Mouse (Mus musculus) forebrain, embryonic 14.5 days (tissue): ENCODE data around the gene Pom121l12. TPM values are rescaled to one million over a fixed set of nuclear protein-coding genes. Genes with fewer than 3 reads are reported as not detected.

Experiments used
- ATAC-seq: fragments of 200-750 bp; cut with Nextera tagmentation; 2 replicates; pipeline ENCODE4 v1.8.0; 2017; ENCODE audit warnings: mild to moderate bottlenecking, moderate library complexity
- DNase-seq: peaks from one replicate; pipeline ENCODE4 v3.0.0-alpha.2; 2015; ENCODE audit warnings: low spot score
- H3K27ac ChIP-seq: fragments of 300-500 bp; sonication (generic); 2 replicates; pipeline ENCODE4 v1.5.1; 2014; ENCODE audit warnings: low read depth, mild to moderate bottlenecking, control low read depth, low read length, moderate library complexity
- H3K27me3 ChIP-seq: fragments of 300-500 bp; sonication (generic); replicated peaks from 2 replicates; pipeline ENCODE4 v1.6.1; 2014; ENCODE audit warnings: low read length, control low read depth, mixed read lengths; ENCODE audit not compliant: control insufficient read depth, insufficient read depth
- H3K36me3 ChIP-seq: fragments of 300-500 bp; sonication (generic); 2 replicates; pipeline ENCODE4 v1.6.1; 2014; ENCODE audit warnings: low read length, control low read depth; ENCODE audit not compliant: control insufficient read depth, insufficient read depth
- H3K4me1 ChIP-seq: fragments of 300-500 bp; sonication (generic); 2 replicates; pipeline ENCODE4 v1.6.1; 2014; ENCODE audit warnings: antibody characterized with exemption, low read length, control low read depth; ENCODE audit not compliant: control insufficient read depth, insufficient read depth
- H3K4me2 ChIP-seq: fragments of 300-500 bp; sonication (generic); 2 replicates; pipeline ENCODE4 v1.6.1; 2014; ENCODE audit warnings: mild to moderate bottlenecking, control low read depth, low read length
- H3K4me3 ChIP-seq: fragments of 300-500 bp; sonication (generic); 2 replicates; pipeline ENCODE4 v1.5.1; 2014; ENCODE audit warnings: low read depth, low read length, control low read depth
- H3K9ac ChIP-seq: fragments of 300-500 bp; sonication (generic); 2 replicates; pipeline ENCODE4 v1.6.1; 2014; ENCODE audit warnings: mild to moderate bottlenecking, low read length, control low read depth, moderate library complexity
- H3K9me3 ChIP-seq: fragments of 300-500 bp; sonication (generic); replicated peaks from 2 replicates; pipeline ENCODE4 v1.6.1; 2016; ENCODE audit warnings: low read length, control low read depth, mixed read lengths; ENCODE audit not compliant: control insufficient read depth
- WGBS: fragments of 180-500 bp; shearing (Covaris S2); extraction: QIAGEN DNeasy Blood & Tissue Kit; methylation state at CpG from one replicate; pipeline ENCODE4 v1.1.7; 2014; 5-methylcytosine and 5-hydroxymethylcytosine counted together
- polyA plus RNA-seq: library from polyadenylated mRNA; unstranded; fragments of >200 nt; fragmentation: Nextera tagmentation; extraction: Ambion mirVana; gene quantifications from 2 replicates; pipeline ENCODE4 v1.2.1, GENCODE M21; 2014

The Pom121l12 gene
- polyA plus RNA-seq: not detected in 2 replicates

- no peaks in the 10 kb centered on the region for H3K36me3 ChIP-seq
- no peaks in the 10 kb centered on the region for H3K9me3 ChIP-seq
- no peak within 1 kb of the TSS for H3K4me3 ChIP-seq
- 94% methylated on average over 11 of the region's 11 CpGs for WGBS
- no peaks in the 10 kb centered on the region for H3K4me1 ChIP-seq
- no peak for ATAC-seq
- no peaks in the 10 kb centered on the region for H3K27me3 ChIP-seq
- DNase-seq: no peak
- no peak within 1 kb of the TSS for H3K9ac ChIP-seq
- H3K4me2 ChIP-seq: no peak within 1 kb of the TSS
- H3K27ac ChIP-seq: no peak within 1 kb of the TSS
These were observed at the start of gene Pom121l12 for GRCm38 (mm10) chr11:14598976-14599375. TSS of gene Pom121l12 (plus strand) at chr11:14599276.

- H3K36me3 ChIP-seq: no peaks in the 10 kb centered on the region
- WGBS: 97% methylated on average over 2 of the region's 2 CpGs
- H3K4me2 ChIP-seq: no peak overlapping the region
- no peaks in the 10 kb centered on the region for H3K9me3 ChIP-seq
- no peak overlapping the region for H3K27ac ChIP-seq
- H3K4me3 ChIP-seq: no peak overlapping the region
- DNase-seq (no peak), ATAC-seq (no peak)
- no peaks in the 10 kb centered on the region for H3K27me3 ChIP-seq
- H3K4me1 ChIP-seq: no peaks in the 10 kb centered on the region
- H3K9ac ChIP-seq: no peak overlapping the region
These were observed 12.8 kb downstream of the Pom121l12 start for GRCm38 (mm10) chr11:14611859-14612258.
